Mouse (Mus musculus): ENCODE data around the gene Kcnd3. TPM values are rescaled to one million over a fixed set of nuclear protein-coding genes. Genes with fewer than 3 reads are reported as not detected.
"Not testable (repeated sequence)": the region's sequence is repeated elsewhere in the genome, so short reads cannot be mapped to it uniquely, and the experiment has no call there.

Kcnd3 gene
- total and polyA plus RNA-seq, 2 experiments from 2014 or later: 7.5 to 48.9 TPM

DNA sequence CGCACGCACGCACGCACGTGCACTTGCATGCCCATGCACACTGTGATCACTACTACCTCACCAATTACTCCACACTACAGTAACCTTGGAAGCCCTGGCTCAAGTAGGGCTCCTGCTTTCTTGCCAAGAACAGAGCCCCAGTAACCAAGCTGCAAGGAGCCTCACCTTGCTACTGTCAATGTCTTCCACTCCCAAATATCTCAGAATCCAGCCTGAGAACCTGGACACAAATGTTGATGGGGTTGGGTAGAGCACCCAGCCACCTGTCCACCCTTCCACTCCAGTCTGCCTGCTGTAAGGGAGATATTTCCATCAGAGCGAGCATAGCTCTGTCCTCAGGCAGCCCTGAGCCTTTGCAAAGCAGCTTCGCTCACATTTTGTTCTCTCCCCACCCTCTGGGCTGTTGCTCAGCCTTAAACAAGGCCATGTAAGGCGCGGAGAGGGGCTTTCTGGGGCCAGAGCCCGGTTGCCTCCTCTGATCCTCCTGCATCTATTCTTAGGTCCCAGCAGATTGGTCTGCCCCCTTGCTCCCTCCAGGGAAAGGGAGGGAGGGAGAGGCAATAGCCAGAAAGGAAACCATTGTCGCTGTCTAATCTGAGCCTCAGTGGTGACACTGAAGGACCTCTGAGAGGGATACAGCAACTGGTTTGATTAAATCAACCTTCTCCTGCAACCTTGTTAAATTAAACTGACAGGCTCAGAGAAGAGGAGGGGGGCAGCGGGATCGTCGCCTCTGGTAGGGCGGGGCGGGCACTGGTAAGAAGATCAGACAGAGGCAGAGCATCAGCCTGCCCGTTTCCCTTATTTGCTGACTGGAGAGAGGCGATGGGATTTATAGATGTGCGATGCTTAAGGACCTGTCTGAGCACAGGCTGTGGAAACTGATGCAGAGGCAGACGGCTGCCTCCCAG, 243.6 kb downstream of the Kcnd3 start:
- DNase-seq: peak; percentile 22
- Histone ChIP-seq H3K9me3 (ENCODE audit: low read length) (no peaks in the 10 kb centered on the region), H3K4me1 (ENCODE audit: insufficient read depth) (no peaks in the 10 kb centered on the region), H3K27me3 (ENCODE audit: insufficient read depth, low read length) (no peaks in the 10 kb centered on the region), H3K4me2 (ENCODE audit: low read depth) (no peak overlapping the region), H3K9ac (peak overlapping the region; percentile 18; the same call in 1 of the 2 replicates), H3K36me3 (ENCODE audit: insufficient read depth) (no peaks in the 10 kb centered on the region), H3K4me3 (ENCODE audit: low read depth, low read length) (no peak overlapping the region), H3K27ac (ENCODE audit: low read depth, low read length) (no peak overlapping the region)
- TF ChIP-seq CTCF (IDR thresholded peaks at IDR 0.05; ENCODE audit: low read depth): no peak
- 20% methylated on average over 20 of the region's 20 CpGs for WGBS
- ATAC-seq: peak; percentile 68

DNA sequence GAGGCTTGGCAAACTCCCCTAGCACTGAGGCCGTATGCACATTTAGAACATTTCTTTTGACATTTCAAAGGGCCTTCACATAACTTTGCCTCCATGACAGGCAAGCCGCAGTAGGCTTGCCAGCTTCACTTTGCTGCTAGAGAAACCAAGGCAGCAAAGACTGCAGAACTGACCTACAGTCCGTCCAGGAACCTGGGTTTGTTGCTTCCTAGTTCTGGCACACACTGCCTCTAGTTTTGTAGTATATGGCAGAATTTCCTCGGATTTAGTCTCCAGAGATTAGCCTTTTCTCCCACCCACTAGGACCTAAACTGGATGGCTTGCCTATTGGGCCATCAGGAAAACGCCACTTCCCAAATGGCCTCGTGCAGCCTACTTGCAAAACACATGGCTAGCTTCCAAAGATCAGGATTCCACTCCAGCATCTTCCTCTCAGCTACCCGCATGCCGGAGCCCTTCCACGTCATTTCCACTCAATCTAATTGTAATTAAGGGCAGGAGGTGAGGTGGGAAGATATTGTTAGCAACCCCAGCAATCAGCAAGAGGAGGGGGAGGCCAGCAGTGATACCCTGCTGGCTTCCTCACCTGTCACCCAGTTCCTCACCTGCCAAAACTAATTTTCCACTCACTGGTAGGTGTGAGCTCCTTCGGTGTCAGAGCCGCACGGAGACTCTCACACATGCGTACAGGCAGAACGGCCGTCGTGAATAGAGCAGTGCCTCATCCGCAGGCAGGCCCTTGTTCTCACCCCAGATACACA, 244.4 kb downstream of the Kcnd3 start:
- 54% methylated on average over 17 of the region's 17 CpGs for WGBS
- Histone ChIP-seq H3K9me3 (ENCODE audit: low read length) (no peaks in the 10 kb centered on the region), H3K4me2 (ENCODE audit: low read depth) (no peak overlapping the region), H3K9ac (peak overlapping the region; percentile 18; the same call in 1 of the 2 replicates), H3K27ac (ENCODE audit: low read depth, low read length) (no peak overlapping the region), H3K4me3 (ENCODE audit: low read depth, low read length) (no peak overlapping the region), H3K36me3 (ENCODE audit: insufficient read depth) (no peaks in the 10 kb centered on the region), H3K27me3 (ENCODE audit: insufficient read depth, low read length) (no peaks in the 10 kb centered on the region), H3K4me1 (ENCODE audit: insufficient read depth) (no peaks in the 10 kb centered on the region)
- TF ChIP-seq CTCF (IDR thresholded peaks at IDR 0.05; ENCODE audit: low read depth): no peak
- ATAC-seq: peak; percentile 6; the same call in 1 of the 2 replicates
- peak; percentile 33 for DNase-seq

- H3K27me3 ChIP-seq (ENCODE audit: insufficient read depth, low read length): no peaks in the 10 kb centered on the region
- H3K4me1 ChIP-seq (ENCODE audit: insufficient read depth): no peaks in the 10 kb centered on the region
- H3K4me3 ChIP-seq (ENCODE audit: low read depth, low read length): no peak overlapping the region
- TF ChIP-seq CTCF (IDR thresholded peaks at IDR 0.05; ENCODE audit: low read depth): no peak
- ATAC-seq (no peak), DNase-seq (no peak)
- H3K4me2 ChIP-seq (ENCODE audit: low read depth): no peak overlapping the region
- H3K9ac ChIP-seq: no peak overlapping the region
- no peaks in the 10 kb centered on the region for H3K36me3 ChIP-seq (ENCODE audit: insufficient read depth)
- H3K9me3 ChIP-seq (ENCODE audit: low read length): no peaks in the 10 kb centered on the region
- no peak overlapping the region for H3K27ac ChIP-seq (ENCODE audit: low read depth, low read length)
- WGBS: 78% methylated on average over 5 of the region's 5 CpGs
Measured at GRCm38 (mm10) chr3:105697148-105697441, 245.0 kb downstream of the Kcnd3 start.

DNA sequence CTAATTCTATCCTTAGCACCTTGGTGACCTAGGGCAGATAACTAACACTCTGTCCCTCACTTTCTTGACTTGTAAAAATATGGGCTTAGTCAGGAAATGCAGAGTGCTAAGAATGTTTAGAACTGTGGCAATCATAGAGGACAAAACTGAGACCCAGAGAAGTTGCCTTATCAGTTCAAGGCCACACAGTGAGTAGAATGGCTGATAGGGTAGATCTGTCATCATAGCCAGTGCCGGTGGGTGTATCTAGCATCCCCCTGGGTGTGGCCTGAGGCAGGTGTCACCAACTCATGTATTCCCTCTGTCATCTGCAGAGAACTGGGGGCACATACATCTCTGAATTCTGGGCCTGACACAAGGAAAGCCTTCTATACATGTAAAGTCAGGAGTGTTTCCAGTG, 246.2 kb downstream of the Kcnd3 start:
- no peaks in the 10 kb centered on the region for H3K4me1 ChIP-seq (ENCODE audit: insufficient read depth)
- no peak overlapping the region for H3K9ac ChIP-seq
- H3K9me3 ChIP-seq (ENCODE audit: low read length): no peaks in the 10 kb centered on the region
- H3K4me3 ChIP-seq (ENCODE audit: low read depth, low read length): no peak overlapping the region
- 94% methylated on average over 1 of the region's 1 CpGs for WGBS
- TF ChIP-seq CTCF (IDR thresholded peaks at IDR 0.05; ENCODE audit: low read depth): no peak
- ATAC-seq: no peak
- DNase-seq: no peak
- H3K27ac ChIP-seq (ENCODE audit: low read depth, low read length): no peak overlapping the region
- no peaks in the 10 kb centered on the region for H3K36me3 ChIP-seq (ENCODE audit: insufficient read depth)
- no peaks in the 10 kb centered on the region for H3K27me3 ChIP-seq (ENCODE audit: insufficient read depth, low read length)
- H3K4me2 ChIP-seq (ENCODE audit: low read depth): no peak overlapping the region

DNA sequence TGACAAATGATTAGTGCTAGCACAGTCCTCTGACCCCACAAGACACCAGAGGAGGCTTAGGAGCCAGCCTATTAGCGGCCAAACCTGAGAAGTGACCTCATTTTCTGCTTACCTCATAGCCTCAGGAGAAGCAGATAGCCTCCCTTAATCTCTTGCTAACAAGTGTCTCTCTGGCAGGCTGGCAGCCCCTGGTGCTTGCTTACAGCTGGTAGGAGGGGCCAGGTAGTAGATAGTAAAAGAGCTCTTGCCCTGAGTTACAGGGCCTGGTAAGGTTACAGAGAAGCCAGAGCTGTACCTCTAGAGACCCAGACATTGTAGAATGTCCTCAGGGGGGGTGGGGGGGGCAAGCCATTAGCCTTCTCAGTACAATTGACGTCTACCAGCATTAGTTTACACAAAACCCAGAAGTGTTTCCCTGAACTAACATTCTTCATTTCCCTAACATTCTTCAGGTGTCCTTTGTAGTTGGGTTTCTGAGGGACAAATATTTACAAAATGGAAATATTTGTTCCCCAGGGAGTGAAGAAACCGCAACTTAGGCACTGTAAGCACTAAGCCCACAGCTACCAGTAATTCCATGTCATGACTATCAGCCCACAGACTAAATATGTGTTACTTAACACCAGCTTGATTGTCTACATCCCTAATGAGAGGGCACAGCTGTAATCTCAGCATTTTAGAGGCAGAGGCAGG, 247.3 kb downstream of the Kcnd3 start:
- Histone ChIP-seq H3K27ac (ENCODE audit: low read depth, low read length) (no peak overlapping the region), H3K4me1 (ENCODE audit: insufficient read depth) (no peaks in the 10 kb centered on the region), H3K9me3 (ENCODE audit: low read length) (no peaks in the 10 kb centered on the region), H3K4me2 (ENCODE audit: low read depth) (no peak overlapping the region), H3K9ac (no peak overlapping the region), H3K4me3 (ENCODE audit: low read depth, low read length) (no peak overlapping the region), H3K36me3 (ENCODE audit: insufficient read depth) (no peaks in the 10 kb centered on the region), H3K27me3 (ENCODE audit: insufficient read depth, low read length) (no peaks in the 10 kb centered on the region)
- no peak for ATAC-seq
- no peak for TF ChIP-seq CTCF (IDR thresholded peaks at IDR 0.05; ENCODE audit: low read depth)
- DNase-seq: no peak
- 51% methylated on average over 3 of the region's 3 CpGs for WGBS

GRCm38 (mm10) chr3:105700786-105701185, 248.7 kb downstream of the Kcnd3 start:
- not testable (repeated sequence) for H3K36me3 ChIP-seq (ENCODE audit: insufficient read depth); DNase-seq; H3K9me3 ChIP-seq (ENCODE audit: low read length); H3K27me3 ChIP-seq (ENCODE audit: insufficient read depth, low read length); ATAC-seq; H3K9ac ChIP-seq; H3K4me1 ChIP-seq (ENCODE audit: insufficient read depth); H3K4me3 ChIP-seq (ENCODE audit: low read depth, low read length); H3K27ac ChIP-seq (ENCODE audit: low read depth, low read length); H3K4me2 ChIP-seq (ENCODE audit: low read depth)
- WGBS: 41% methylated on average over 1 of the region's 1 CpGs
